Mouse (Mus musculus): ENCODE data around the gene Emid1.
A peak's percentile ranks its signal among the peaks of the same experiment; 100 is the strongest.
"Not testable (repeated sequence)": the region's sequence is repeated elsewhere in the genome, so short reads cannot be mapped to it uniquely, and the experiment has no call there.

Emid1 gene

DNA sequence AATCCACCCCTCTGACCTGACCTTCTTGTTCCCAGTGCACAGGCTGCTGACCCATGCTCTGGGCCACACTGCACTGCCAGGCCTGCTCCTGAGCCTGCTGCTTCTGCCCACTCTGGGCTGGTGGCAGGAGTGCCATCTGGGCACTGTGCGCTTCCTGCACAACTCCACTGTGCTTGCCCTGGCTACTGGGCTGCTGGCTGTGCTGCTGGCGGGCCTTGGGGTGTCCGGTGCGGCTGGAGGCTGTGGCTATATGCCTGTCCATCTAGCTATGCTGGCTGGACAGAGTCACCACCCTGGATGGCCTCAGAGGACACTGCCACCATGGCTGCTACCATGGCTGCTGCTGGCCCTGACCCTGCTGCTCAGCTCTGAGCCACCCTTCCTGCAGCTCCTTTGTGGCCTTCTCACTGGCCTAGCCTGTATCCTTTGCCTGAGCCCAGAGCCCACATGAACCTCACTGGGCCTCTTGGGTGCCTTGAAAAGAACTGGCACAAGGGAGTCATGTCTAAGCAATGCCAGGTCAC lies 48.0 kb downstream of the Emid1 start:
- no peak for DNase-seq (ENCODE audit: low read depth)

DNA sequence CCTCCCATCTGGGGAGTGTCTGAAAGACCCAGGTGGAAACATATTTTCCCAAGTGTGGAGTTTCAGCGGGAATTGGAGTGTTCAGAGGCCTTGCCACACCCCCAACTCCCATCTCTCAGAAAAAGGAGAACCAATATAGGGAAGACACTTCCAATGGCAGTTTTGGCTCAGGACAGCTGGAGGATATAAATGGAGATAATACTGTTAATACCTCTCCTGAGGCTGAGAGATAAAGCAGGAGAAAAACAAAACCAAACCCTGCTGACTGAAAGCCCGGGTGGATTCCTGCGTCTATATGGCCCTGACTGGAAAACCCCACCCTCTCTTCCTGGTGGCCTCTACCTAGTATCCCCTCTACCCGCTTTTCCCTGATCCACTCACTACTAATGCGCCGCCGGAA lies 49.7 kb downstream of the Emid1 start:
- no peak for DNase-seq (ENCODE audit: low read depth)

DNA sequence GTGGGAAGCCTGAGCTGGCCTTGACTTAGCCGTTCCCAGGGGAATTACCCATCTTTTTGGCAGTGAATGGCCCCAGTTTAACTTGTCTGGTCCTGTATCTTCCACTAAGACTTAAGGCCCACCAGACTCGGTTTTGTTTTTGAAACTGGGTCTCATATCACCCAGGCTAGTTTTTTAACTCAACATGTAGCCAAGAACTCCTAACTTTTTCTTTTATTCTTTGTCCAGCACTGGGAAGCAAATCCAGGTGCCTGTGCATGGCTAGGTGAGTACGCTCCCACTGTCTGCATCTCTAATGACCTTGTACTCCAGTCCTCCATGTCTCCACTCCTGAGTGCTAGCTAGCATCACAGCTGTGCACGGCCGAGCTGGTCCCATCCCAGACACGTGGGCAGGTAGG lies 50.4 kb downstream of the Emid1 start:
- DNase-seq (ENCODE audit: low read depth) = no peak

DNA sequence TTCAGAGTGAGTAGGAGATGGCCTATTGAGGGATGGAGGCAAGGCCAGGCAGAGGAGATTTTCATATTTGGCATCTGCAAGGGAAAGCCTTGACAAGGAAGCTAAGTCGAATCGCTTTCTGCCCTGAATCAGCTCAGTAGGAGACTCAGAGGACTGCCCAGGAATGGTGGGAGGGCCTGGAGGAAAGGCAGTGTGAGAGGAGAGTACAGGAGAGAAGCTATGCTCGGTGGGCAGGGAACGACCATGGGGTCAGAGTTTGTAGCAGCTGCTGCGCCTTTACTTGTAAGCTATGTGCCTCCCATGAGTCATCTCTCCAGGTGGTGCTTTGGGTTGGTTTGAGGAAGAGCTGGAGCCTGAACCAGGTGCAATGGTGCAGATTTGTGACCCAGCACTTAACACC lies 51.3 kb downstream of the Emid1 start:
- no peak for DNase-seq (ENCODE audit: low read depth)

DNA sequence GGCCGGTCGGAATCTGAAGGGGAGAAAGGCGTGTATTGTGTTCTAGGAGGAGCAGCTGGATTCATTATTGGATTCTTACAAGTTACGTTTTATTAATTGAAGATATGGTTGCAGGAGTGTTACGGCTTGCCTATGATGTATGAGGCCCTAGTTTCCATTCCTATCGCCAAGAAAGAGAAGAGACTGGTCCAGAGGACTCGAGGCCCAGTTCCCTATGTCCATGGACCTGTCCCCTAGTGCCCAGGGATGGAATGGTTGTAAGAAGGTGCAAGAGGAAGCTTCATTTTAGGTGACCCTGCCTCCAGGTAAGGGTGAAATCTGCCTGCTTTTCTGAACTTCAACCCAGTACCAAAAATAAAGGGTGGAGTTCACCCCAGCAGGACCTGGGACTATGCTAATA lies 51.8 kb downstream of the Emid1 start:
- no peak for DNase-seq (ENCODE audit: low read depth)

GRCm38 (mm10) chr11:5099576-5100183 lies 52.4 kb downstream of the Emid1 start:
- DNase-seq (ENCODE audit: low read depth) = peak; percentile 75

DNA sequence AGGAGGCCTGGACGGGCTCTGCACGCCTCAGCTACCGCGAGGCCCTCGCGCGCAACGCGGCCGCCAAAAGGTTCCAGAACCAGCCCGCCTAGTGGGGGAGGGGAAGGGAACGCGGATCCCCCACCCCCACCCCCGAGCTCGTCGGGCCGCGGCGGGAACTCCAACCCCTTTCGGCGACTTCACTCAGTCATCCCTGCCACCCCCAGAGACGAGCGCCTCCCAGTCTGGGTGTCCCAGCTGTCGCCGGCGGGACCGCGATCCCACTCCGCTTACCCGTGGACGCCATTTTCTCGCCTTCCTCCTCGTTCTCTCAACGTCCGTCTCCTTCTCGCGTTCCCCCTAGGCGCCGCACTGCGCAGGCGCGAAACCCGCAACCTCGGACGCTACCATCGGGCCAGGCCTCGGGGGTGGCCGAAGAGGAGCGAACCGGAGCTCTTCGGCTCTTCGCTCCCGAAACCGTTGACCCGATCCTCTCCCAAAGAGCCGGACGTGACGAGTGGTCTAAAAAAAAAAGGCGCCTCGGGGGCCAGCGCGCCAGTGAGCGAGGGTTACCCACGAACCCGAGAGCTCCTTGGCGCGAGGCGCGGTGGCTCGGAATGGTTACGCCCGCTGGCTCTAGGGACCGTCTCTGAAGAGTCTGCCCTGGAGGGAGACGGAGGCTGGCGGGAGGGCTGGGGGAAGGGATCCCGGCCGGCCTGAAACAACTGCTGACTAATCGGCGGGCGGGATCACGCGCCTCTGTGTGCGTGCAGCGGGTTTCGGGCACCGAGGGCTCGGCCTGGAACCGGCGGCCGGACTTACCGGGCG lies 53.1 kb downstream of the Emid1 start, which contains the start of the genes Rhbdd3 and Ewsr1:
Gene Rhbdd3, plus strand, starts transcription at position 191 of the 807 bp plus-strand sequence.
Gene Ewsr1, minus strand, starts transcription at position 531 of the 807 bp plus-strand sequence.
- DNase-seq (ENCODE audit: low read depth) = peak; percentile 91

DNA sequence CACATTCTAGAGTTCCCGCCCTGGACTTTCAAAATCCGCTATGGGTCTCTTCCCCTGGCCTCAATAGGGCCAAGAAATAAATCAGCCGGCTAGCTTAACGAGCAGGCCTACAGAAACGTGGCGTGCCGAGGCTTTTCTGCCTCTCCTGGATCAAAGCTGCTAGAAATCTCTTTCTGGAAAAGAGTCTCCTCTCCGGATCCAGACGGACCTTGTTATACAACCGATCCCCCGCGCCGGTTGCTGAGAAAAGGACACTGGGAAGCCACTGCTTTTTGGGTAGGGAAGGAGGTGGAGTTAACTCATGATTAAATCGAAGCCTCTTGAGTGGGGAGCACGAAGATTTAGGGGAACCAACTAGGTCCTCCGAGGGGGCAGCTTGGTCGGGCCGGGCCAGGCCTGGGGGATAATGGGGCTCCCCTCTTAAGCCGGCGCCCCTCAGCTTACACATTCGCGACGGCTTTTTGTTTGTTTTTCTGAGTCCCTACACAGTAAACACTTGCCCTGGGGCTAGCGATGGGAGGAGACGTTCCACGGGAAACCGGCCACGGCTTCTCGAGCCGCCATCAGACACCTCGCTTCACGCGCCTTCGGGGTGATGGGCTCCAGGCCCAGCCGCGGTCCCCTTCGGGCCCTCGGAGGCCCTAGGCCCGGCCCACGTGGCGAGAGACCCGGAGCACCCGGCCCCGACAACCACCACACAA lies 53.9 kb downstream of the Emid1 start:
- no peak for DNase-seq (ENCODE audit: low read depth)

DNA sequence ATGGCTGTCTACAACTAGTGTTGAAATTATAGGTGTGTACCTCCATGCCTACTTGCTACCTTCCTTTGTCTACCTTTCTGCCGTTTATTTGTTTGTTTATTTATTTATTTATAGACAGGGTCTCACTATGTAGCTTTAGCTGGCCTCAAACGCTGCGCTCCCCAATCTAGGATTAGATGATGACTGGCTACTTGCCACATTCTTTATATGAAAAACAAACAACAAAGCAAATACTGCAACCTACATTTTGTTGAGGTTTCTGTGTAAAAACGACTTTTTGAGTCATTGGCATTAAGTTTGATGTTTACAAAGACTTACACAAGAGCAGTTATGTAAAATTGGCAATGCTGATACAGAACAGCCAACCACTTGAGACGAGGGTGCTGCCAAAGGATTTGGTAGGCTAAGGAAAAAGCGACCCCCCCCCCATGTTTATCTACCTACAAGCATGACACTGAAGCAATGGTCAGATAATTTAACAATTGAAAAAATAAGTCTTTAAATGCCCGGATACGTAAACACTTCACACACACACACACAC lies 55.5 kb downstream of the Emid1 start:
- no peak for DNase-seq (ENCODE audit: low read depth)

DNA sequence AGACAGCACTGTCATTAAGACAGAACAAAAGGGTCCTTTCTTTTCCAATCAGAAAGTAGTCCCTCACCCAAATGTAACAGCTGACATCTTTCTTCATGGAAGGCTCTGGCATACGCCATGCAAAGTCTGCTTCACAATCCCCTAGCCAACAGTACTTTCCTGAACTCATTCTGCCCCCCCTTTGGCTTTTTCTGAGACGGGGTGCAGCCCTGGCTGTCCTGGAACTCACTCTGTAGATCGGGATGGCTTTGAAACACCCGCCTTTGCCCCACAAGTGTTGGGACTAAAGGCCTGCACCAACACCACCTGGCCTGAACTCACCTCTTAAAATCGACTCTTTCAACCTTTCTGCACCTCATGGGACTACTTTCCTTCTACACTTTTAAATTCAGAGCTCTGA lies 56.2 kb downstream of the Emid1 start:
- DNase-seq (ENCODE audit: low read depth) = no peak

DNA sequence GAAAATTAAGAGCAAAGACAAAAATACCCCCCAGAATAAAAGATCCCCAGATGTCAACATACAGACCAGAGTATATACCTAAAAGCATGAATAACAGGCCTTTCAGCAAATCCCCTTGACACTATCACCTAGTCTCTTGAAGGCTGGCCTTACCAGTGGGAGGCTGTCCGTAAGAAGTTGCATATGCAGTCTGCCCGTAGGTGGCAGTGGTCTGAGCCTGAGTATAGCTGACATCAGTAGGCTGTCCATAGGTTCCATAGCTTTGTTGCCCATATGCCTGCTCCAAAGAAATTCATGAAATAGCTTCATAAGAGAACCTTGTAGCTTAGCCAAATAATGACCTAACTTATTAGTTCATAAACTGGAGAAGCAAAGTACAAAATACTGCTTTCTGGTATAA lies 60.4 kb downstream of the Emid1 start:
- DNase-seq (ENCODE audit: low read depth) = no peak

- DNase-seq (ENCODE audit: low read depth) = no peak
Observed at GRCm38 (mm10) chr11:5089147-5089546, 62.9 kb downstream of the Emid1 start.

- not testable (repeated sequence) for DNase-seq (ENCODE audit: low read depth)
Observed at GRCm38 (mm10) chr11:5076843-5077242, 75.2 kb downstream of the Emid1 start.

DNA sequence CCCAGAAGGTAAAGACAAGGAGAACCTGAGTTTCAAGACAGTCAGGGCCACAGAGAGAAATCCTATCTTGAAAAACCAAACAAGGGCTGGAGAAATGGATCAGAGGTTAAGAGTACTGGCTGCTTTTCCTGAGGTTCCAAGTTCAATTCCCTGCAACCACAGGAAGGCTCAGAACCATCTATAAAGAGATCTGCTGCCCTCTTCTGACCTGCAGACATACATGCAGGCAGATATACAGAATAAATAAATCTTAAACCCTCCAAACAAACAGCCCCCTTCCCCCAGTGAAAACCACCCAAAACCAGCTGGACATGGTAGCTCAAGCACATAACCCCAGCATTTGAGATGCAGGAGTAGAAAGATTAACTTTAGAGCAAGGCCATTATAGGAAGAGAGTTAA lies 76.3 kb downstream of the Emid1 start:
- DNase-seq (ENCODE audit: low read depth) = no peak

DNA sequence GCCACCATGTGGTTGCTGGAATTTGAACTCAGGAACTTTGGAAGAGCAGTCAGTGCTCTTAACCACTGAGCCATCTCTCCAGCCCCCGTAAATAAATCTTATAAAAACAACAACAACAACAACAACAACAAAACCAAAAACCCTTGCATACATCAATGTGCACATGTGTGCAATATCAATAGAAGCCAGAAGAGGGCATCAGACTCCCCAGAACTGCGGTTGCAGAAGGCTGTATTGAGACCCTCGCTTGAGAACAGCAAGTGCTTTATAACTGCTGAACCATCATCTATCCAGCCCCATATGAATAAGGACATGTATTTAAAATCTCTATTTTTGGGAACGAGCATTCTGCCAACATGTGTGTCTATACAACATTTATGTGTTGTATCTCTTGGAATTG lies 77.2 kb downstream of the Emid1 start:
- DNase-seq (ENCODE audit: low read depth) = no peak

- no peak for DNase-seq (ENCODE audit: low read depth)
Observed at GRCm38 (mm10) chr11:5068126-5068971, 83.7 kb downstream of the Emid1 start.

DNA sequence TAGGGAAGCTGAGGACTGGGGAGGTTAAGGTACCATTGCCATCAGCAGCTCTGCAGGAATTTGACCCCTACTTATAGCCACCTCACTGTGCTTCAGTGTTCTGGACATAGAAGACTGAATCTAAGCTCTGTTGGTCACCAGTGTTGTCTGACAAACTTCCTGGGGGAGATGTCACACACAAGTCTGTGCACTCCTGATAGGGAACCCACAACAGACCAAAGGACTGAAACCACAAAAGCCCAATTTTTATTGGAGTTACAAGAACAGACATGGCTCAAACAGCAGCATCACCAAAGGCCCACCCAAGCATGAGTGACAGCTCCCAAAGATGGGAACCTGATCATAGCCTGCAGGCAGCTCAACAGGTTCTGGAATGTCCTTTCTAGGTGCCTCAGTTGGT lies 85.0 kb downstream of the Emid1 start:
- DNase-seq (ENCODE audit: low read depth) = no peak

DNA sequence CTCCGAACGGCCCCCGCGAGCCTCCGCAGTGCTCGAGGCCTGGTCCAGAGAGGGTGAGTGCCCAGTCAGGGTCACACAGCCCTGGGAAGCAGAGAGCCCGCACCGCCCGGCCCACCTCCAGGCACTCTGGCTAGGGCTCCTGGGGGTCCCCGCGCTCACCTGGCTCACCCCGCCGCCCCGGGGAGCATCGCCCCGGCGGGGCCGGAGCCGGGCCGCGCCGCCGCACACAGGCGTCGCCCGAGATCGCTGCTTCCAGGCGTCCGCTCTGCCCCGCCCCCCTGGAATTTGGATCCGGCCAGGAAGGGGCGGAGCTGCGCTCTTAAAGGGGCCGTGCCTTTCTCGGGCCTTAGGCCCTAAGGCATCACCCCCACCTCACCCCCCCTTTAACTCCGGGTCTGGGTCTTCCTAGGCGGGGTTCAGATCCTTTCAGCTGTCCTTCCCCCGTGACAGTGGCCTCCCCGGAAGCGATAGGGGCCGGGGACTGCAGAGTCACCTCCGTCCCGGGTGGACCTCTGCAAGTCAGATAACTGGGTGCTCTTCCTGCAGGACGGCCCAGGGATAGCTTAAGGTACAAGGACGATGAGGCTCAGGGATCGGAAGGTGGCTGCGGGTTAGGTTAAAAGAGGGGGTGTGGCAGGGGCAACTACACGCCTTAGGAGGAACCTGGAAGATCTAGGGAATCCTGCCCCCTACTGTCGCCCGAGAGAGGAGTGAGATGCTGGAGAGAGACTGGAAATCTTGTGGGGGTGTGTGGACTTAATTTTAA lies 86.8 kb downstream of the Emid1 start, which contains the start of gene Gas2l1:
Gene Gas2l1, minus strand, starts transcription at position 272 of the 766 bp plus-strand sequence.
- peak; percentile 77 for DNase-seq (ENCODE audit: low read depth)

GRCm38 (mm10) chr11:5064282-5065055 lies 87.6 kb downstream of the Emid1 start:
- no peak for DNase-seq (ENCODE audit: low read depth)
